Mouse (Mus musculus) macrophage (primary cell): ENCODE results near the gene Stx4a. TPM values are rescaled to one million over a fixed set of nuclear protein-coding genes. Genes with fewer than 3 reads are reported as not detected.

Experiments used
- H3K27ac ChIP-seq: fragments of 350-480 bp; formaldehyde crosslinking; 2 replicates; pipeline ENCODE4 v1.9.0; 2021
- H3K36me3 ChIP-seq: fragments of 350-480 bp; formaldehyde crosslinking; 2 replicates; pipeline ENCODE4 v1.9.0; 2021; ENCODE audit errors: inconsistent target
- H3K4me3 ChIP-seq: fragments of 350-480 bp; formaldehyde crosslinking; 2 replicates; pipeline ENCODE4 v1.9.0; 2021; ENCODE audit errors: inconsistent target
- H3K79me2 ChIP-seq: fragments of 350-480 bp; formaldehyde crosslinking; 2 replicates; pipeline ENCODE4 v1.9.0; 2021; ENCODE audit errors: inconsistent target
- WGBS: methylation state at CpG from one replicate; pipeline ENCODE4 v1.1.7; 2026; ENCODE audit warnings: inconsistent platforms; ENCODE audit not compliant: missing documents; 5-methylcytosine and 5-hydroxymethylcytosine counted together
- polyA plus RNA-seq: library from polyadenylated mRNA; stranded (reverse); fragments of 250-400 nt; gene quantifications from 3 replicates; pipeline ENCODE4 v1.2.4, GENCODE M21; 2018; ENCODE audit warnings: inconsistent platforms

Gene Stx4a
- polyA plus RNA-seq, 1 experiment from 2014 or later, result 155 TPM

DNA sequence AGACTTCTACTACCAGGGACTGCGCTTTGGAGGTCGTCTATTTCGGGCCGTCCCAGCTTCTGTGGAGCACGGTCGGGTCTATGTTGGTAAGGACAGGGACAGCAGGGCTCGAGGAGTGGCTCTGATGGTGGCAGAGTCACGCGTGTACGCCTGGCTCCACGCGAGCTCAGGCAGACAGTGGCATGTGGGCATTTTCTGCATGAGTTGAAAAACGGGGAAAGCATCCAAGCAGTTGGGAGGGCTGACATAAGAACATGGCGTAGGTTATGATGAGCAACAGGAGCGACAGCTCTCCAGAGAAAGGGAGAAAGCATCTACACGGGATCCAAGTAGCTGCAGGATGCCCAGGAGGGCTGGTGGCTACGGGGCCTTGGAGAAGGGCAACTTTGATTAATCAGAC, 21.8 kb upstream of the Stx4a start:
- 93% methylated on average over 17 of the region's 17 CpGs for WGBS
- Histone ChIP-seq H3K27ac (no peak overlapping the region), H3K79me2 (peaks cover 10% of the 10 kb centered on the region; the same call in 1 of the 2 replicates), H3K36me3 (peaks cover 37% of the 10 kb centered on the region), H3K4me3 (no peak overlapping the region)

DNA sequence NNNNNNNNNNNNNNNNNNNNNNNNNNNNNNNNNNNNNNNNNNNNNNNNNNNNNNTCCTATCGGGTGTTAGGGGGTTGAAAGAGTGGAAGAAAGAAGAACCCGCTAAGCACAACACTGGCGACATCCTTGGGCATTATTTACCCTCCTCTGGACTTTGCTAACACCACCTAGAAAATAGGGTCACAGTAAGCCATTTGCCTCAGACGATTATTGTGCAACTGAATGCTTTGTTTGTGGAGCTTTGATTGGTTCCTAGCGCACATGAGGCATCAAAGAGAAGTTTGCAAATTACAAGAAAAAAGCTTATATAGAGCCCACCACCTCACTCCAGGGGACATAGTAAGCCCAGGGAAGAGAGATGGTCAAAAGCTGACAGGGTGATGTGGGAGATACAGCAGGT, 15.3 kb upstream of the Stx4a start:
- H3K36me3 ChIP-seq, result no peaks in the 10 kb centered on the region
- no peaks in the 10 kb centered on the region for H3K79me2 ChIP-seq
- no peak overlapping the region for H3K4me3 ChIP-seq
- no peak overlapping the region for H3K27ac ChIP-seq
- 67% methylated on average over 5 of the region's 5 CpGs for WGBS

DNA sequence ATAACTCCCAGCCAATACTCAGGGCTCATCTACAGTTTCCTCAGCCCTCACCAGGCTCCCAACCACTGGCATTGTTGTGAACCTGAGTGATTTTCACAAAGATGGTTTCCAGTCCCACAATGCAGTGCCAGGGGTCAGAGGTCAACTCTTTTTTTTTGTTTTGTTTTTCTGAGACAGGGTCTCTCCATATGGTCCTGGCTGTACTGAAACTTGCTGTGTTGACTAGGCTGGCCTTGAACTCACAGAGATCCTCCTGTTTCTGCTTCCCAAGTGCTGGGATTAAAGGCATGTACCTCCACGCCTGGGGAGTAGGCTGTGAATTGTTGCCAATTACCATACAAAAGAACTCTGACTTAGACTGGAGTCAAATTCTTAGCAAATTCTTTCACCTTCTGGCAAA, 14.2 kb upstream of the Stx4a start:
- Histone ChIP-seq H3K27ac (no peak overlapping the region), H3K36me3 (no peaks in the 10 kb centered on the region), H3K4me3 (no peak overlapping the region), H3K79me2 (no peaks in the 10 kb centered on the region)
- 100% methylated on average over 1 of the region's 1 CpGs for WGBS

DNA sequence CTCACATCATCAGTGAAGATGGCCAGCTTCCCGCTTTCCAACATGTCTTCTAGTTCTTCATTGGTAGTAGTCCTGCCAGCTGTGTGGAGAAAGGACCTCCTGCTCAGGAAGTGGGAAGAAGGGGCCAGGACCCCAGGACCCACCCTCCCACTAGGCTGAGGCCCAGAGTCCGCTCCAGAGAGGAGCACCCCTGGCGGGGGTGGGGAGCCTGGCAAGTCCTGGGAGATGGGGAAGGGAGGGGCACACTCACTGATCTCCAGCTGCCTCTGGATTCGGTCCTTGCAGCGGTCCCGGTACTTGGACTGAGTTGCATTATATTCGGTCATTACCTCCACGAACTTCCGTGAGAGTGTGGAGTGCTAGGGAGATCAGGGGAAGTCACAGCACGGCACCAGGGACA, 13.4 kb upstream of the Stx4a start:
- Histone ChIP-seq H3K4me3 (no peak overlapping the region), H3K79me2 (no peaks in the 10 kb centered on the region), H3K27ac (no peak overlapping the region), H3K36me3 (no peaks in the 10 kb centered on the region)
- WGBS, result 89% methylated on average over 9 of the region's 10 CpGs

DNA sequence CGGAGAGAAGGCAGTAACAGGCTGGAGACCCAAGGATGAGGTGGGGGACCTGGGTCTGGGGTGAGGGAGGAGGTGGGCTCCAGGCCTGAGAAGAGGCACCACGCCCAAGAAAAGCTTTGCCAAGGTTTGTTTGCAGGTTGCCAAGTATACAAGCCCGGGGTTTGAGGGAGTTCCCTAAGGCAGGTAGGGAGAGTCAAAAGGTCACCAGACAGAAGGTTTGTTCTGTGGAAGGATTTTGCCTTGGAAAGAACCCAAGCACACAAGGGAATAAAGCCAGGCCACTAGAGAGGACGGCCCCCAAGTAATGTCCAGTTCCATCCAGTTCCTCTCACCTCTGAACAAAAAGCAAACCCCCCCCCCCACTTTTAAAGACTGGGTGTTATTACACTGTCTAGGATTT, 12.9 kb upstream of the Stx4a start:
- H3K27ac ChIP-seq, result no peak overlapping the region
- no peak overlapping the region for H3K4me3 ChIP-seq
- no peaks in the 10 kb centered on the region for H3K79me2 ChIP-seq
- no peaks in the 10 kb centered on the region for H3K36me3 ChIP-seq
- WGBS, result 84% methylated on average over 4 of the region's 4 CpGs

DNA sequence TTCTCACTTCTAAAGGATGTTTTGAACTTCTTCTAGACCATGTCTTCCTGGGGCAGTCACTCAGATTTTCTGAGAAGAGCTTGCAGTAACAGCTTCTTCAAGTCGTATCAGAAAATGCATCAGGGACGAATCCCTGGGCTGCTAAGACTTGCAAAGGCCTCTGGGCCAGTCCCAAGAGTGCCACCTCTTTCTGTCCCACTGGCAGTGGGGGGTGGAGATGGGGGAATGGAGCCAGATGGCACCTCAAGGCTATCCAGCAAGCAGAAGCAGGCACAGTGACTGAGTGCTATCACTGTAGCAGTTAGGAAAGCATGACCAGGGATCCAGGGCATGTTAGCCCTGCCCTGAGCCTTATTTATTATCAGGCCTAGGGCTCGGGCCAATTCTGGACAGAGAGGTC, 11.8 kb upstream of the Stx4a start:
- WGBS, result 96% methylated on average over 3 of the region's 3 CpGs
- H3K36me3 ChIP-seq, result no peaks in the 10 kb centered on the region

DNA sequence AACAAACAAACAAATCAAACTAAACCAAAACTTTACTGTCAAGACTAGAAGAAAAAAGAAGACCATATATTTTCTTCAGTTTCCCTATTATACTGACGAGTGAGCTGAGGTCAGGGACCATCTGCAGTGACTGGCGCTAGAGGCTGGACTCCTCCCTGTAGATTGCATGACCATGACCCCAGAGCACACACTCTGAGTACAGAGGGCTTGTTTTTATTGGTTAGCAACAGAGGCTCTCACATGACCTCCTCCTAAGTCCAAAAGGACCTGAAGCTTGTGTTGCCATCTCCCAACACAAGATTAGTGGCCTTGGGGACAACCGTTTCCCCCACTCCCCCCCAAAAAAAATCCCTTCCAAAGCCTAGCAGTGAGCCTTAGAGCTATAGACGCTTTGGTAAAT, 10.3 kb upstream of the Stx4a start:
- Histone ChIP-seq H3K4me3 (no peak overlapping the region), H3K79me2 (no peaks in the 10 kb centered on the region), H3K36me3 (no peaks in the 10 kb centered on the region), H3K27ac (no peak overlapping the region)
- WGBS, result 88% methylated on average over 4 of the region's 4 CpGs

More for the DNA sequence above, 11.8 kb upstream of the Stx4a start:
- Histone ChIP-seq H3K4me3 (no peak overlapping the region), H3K79me2 (no peaks in the 10 kb centered on the region), H3K27ac (no peak overlapping the region)

DNA sequence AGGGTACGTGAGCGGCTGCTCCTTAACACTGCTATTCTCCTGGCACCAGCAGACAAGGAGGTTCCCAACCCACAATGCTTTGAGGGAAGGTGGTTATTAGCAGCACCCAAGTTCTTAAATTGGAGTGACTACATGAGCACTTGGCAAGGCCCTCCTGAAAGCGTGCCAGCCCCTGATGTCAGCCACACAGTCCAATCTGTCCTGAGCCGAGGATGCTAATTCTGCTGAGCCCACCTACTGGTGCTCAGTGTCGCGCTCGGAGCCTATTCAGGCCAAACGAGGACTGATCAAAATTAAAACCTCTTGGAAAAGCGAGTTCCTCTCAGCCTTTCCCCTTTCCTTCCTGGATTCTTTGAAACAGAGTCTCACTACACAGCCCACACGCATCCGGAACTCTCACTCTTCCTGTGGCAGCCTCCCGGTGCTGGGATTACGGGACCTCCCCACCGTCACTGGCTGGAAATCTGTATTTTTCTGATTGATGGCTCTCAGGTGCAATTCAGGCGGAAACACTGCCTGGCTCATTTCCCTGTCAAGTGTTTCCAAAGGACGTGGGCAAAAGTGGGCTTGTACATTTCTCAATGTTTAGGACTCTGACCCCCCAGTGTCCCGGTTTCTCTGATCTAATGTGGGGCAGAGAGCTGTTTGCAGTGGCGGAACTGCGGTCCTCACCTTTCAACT, 9.7 kb upstream of the Stx4a start:
- Histone ChIP-seq H3K79me2 (no peaks in the 10 kb centered on the region), H3K4me3 (no peak overlapping the region), H3K27ac (no peak overlapping the region), H3K36me3 (no peaks in the 10 kb centered on the region)
- 95% methylated on average over 19 of the region's 19 CpGs for WGBS

DNA sequence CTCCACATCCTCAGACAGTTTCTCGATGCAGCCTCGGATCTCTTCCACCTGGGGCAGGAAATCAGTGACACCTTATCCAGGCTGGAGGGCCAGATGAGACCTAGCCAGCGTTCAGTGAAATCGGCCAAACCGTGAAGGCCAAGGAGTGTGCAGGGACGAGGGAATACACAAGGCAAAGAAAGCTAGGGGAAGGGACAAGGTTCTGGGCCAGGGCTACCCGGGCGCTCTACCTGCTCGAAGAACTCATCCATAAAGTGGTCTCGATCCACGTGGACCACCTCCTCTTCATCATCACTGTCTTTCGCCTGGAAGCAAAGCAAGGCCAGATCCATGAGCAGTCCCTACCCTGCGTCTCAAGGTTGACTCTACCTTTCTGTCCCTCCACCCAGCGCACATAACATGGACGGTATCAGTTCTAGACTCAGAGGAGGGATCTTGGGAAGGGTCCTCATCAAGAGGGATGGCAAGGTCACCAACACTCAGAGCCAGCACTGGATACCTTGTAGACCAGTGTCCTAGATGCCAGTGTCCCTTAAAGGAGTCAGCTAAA, 8.9 kb upstream of the Stx4a start:
- Histone ChIP-seq H3K79me2 (no peaks in the 10 kb centered on the region), H3K36me3 (no peaks in the 10 kb centered on the region), H3K4me3 (no peak overlapping the region), H3K27ac (no peak overlapping the region)
- WGBS, result 92% methylated on average over 14 of the region's 15 CpGs

DNA sequence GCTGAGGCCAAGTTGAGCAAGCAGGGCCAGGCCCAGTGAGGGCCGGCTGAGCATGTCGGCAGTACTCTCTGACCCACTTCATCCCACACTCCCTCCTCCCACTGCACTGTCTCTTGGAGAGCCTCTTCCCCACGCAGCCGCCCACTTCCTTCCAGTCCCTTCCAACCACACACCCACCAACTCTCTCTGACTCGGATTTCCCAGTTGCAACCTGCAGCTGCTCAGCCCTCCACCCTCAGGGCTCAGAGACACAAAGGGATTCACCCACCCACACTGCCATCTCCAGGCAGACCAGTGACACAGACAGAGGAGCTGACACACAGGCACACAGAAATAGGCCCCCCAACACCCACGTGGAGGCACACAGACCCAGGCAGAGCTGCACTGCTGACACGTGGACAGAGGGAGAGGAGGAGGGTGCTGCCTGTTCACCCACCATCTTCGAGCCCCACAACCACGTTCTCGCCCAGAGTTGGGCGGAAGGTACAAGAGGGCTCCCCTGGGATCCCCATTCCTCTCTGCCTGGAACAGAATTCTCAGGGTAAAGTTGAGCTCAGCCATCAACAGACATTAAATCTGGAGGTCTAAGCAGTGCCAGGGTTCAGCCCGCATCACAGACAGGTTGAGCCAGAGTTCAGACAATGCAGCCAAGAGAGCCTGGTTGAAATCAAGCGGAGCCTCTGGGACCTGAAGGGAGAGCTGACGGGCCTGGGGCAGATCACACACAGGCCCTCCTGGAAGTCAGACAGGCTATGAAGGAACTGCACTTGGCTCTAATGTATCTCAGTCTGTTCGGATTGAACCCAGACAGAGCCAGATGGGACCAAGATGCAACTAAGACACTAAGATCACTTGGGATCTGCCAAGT, 7.9 kb upstream of the Stx4a start:
- Histone ChIP-seq H3K79me2 (no peaks in the 10 kb centered on the region), H3K36me3 (no peaks in the 10 kb centered on the region), H3K27ac (no peak overlapping the region), H3K4me3 (no peak overlapping the region)
- WGBS, result 45% methylated on average over 15 of the region's 15 CpGs

DNA sequence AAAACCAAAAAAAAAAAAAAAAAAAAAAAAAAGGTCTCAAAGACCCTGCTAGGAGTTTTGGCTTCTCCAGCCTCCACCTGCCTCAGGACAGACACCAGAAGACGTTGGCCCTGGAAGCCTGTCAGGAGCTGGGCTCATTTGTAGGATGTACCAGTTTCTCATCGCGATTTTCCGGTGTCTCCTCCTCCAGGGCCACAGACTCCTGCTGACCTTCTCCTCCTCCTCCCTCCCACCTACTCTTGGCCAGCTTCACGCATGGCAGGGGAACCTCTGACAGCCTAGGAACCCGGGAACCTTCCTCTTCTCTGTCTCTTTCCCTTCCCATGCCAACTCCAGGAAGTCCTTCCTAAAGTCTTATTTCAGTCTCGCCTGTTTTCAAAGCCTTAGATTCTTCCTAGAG, 7.0 kb upstream of the Stx4a start:
- WGBS, result 84% methylated on average over 7 of the region's 7 CpGs
- H3K79me2 ChIP-seq, result no peaks in the 10 kb centered on the region
- no peak overlapping the region for H3K27ac ChIP-seq
- H3K4me3 ChIP-seq, result no peak overlapping the region
- no peaks in the 10 kb centered on the region for H3K36me3 ChIP-seq

DNA sequence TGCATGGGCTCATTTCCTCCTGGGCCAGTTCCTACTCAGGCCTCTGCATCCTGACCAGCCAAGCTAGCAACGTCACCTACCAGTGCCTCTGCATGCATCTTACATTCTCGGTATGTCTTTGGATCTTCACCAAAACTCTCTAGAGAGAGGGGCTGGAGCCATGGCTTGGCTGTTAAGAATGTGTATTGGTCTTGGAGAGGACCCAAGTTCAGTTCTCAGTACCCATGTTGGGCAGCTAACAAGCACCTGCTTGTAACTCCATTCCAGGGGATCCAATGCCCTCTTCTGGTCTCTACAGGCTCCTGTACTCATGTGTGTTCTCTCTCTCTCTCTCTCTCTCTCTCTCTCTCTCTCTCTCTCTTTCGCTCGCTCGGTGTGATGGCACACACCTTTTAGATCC, 6.3 kb upstream of the Stx4a start:
- H3K27ac ChIP-seq, result no peak overlapping the region
- WGBS, result 98% methylated on average over 5 of the region's 5 CpGs
- no peaks in the 10 kb centered on the region for H3K79me2 ChIP-seq

DNA sequence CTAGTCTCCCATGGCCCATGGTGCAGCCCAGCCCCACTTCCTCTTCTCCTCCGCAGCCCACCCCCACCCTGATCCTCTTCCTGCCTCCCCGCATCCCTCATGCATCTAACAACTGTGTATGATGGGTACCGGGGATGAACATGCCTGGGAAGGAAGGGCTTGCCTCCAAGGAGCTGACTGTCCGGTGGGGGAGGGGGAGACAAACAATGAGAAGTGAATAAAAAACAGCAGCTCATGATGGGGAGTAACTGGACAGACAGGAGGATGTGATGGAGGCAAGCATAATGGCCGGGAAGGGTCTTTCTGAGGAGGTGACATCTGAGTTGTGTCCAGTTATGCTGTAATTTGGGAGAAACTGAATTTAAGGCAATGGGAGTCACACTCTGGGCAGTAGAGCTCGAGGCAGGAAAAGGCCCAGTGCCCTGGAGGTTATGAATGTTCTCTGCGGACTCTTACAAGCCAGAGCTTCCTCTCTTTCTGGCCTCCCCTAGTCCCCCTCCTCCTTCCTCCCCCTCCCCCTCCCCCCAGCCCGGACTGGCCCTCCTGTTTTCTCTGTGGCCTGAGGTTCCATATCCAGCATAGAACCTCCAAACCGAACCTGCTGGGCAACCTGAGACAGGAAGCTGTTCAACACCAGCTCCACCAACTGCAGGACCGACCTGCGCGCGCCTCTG, 3.1 kb upstream of the Stx4a start:
- Histone ChIP-seq H3K36me3 (no peaks in the 10 kb centered on the region), H3K79me2 (no peaks in the 10 kb centered on the region), H3K4me3 (no peak overlapping the region), H3K27ac (no peak overlapping the region)
- 50% methylated on average over 12 of the region's 13 CpGs for WGBS

More for the DNA sequence above, 6.3 kb upstream of the Stx4a start:
- Histone ChIP-seq H3K36me3 (no peaks in the 10 kb centered on the region), H3K4me3 (no peak overlapping the region)

DNA sequence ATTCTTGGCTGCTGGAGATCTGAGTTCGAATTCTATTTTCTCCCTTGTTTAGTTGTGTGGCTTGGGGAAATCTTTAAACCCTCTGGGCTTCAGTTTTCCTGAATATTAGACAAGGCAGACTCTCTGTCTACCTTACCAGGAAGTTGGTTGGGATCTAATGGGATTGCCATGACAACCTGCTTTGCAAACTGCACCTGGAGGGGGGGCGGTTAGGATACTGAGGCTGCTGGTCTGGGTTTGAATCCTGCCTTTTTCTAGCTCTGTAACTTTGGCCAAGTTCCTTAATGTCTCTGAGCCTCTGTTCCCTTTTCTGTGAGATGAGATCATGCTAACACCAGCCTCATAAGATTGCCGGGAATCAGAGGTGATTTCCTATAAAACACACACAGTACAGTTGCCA, 1.6 kb upstream of the Stx4a start:
- WGBS, result 75% methylated on average over 3 of the region's 3 CpGs
- no peaks in the 10 kb centered on the region for H3K36me3 ChIP-seq
- no peak overlapping the region for H3K27ac ChIP-seq

More for the DNA sequence above, 1.6 kb upstream of the Stx4a start:
- no peaks in the 10 kb centered on the region for H3K79me2 ChIP-seq
- H3K4me3 ChIP-seq, result no peak overlapping the region
